Mouse (Mus musculus): ENCODE results near the gene Zfp523. TPM values are rescaled to one million over a fixed set of nuclear protein-coding genes. Genes with fewer than 3 reads are reported as not detected.

Gene Zfp523
- polyA plus RNA-seq, 2 experiments from 2014 or later: 4.2 to 5.1 TPM

GRCm38 (mm10) chr17:28246640-28247039 lies 69.7 kb downstream of the Zfp523 start:
- ATAC-seq: no peak

GRCm38 (mm10) chr17:28247613-28248012 lies 70.7 kb downstream of the Zfp523 start:
- ATAC-seq: no peak

- ATAC-seq: no peak
Measured at GRCm38 (mm10) chr17:28249062-28249461, 72.1 kb downstream of the Zfp523 start.

GRCm38 (mm10) chr17:28251579-28252280 lies 74.8 kb downstream of the Zfp523 start:
- ATAC-seq: no peak

GRCm38 (mm10) chr17:28252281-28252648 lies 75.3 kb downstream of the Zfp523 start:
- ATAC-seq: no peak

- no peak for ATAC-seq
Measured at GRCm38 (mm10) chr17:28253216-28253615, 76.3 kb downstream of the Zfp523 start.

- no peak for ATAC-seq
Measured at GRCm38 (mm10) chr17:28254804-28255203, 77.9 kb downstream of the Zfp523 start.

Other genes starting within 250 kb of the Zfp523 start
- gene Tcp11, start 96.5 kb upstream of the Zfp523 start, polyA plus RNA-seq (2017; shearing (Covaris generic)): 1 to 10 TPM; 1.0 to 1.6 TPM
- gene Scube3, start 35.0 kb upstream of the Zfp523 start, polyA plus RNA-seq (2017; shearing (Covaris generic)): not detected
- gene Def6, start 30.6 kb downstream of the Zfp523 start, polyA plus RNA-seq (2017; shearing (Covaris generic)): 10 to 100 TPM; 36.2 to 43.1 TPM
- gene Ppard, start 55.6 kb downstream of the Zfp523 start, polyA plus RNA-seq (2017; shearing (Covaris generic)): 1 to 10 TPM; 1.7 to 1.9 TPM
- gene Fance, start 136.4 kb downstream of the Zfp523 start, polyA plus RNA-seq (2017; shearing (Covaris generic)): 1 to 10 TPM; 3.4 to 6.4 TPM
- 1,000 to 10,000 TPM in 1 of 2 experiments, 100 to 1,000 TPM in 1; 852 to 1,030 TPM for gene Rpl10a, start 151.3 kb downstream of the Zfp523 start, polyA plus RNA-seq (2017; shearing (Covaris generic))
- gene Tead3, start 173.7 kb downstream of the Zfp523 start, polyA plus RNA-seq (2017; shearing (Covaris generic)): not detected
- gene Tulp1, start 188.1 kb downstream of the Zfp523 start, polyA plus RNA-seq (2017; shearing (Covaris generic)): not detected